Mouse (Mus musculus) bone marrow macrophage, adult 2 months (primary cell): ENCODE results near the gene Ell. TPM values are rescaled to one million over a fixed set of nuclear protein-coding genes. Genes with fewer than 3 reads are reported as not detected.

Experiments used
- H3K27ac ChIP-seq: 2 replicates; pipeline ENCODE4 v1.5.1; 2012; ENCODE audit warnings: low read depth, low read length; ENCODE audit not compliant: insufficient read depth
- H3K4me1 ChIP-seq: 2 replicates; pipeline ENCODE4 v1.6.1; 2012; ENCODE audit warnings: low read length; ENCODE audit not compliant: control insufficient read depth, insufficient read depth
- H3K4me3 ChIP-seq: 2 replicates; pipeline ENCODE4 v1.5.1; 2012; ENCODE audit warnings: mild to moderate bottlenecking, low read length, moderate library complexity; ENCODE audit not compliant: insufficient read depth
- CTCF ChIP-seq: IDR thresholded peaks from 2 replicates; pipeline ENCODE4 v1.5.1; 2012; ENCODE audit warnings: low read depth, mild to moderate bottlenecking, low read length, moderate library complexity
- POLR2A ChIP-seq: IDR thresholded peaks from 2 replicates; pipeline ENCODE4 v1.6.1; 2012; ENCODE audit warnings: mild to moderate bottlenecking, low read depth, low read length, borderline replicate concordance
- polyA plus RNA-seq: library from polyadenylated mRNA; stranded (reverse); fragments of >200 nt; gene quantifications from 2 replicates; pipeline ENCODE4 v1.2.4, GENCODE M21; 2012; ENCODE audit not compliant: missing spikeins, insufficient read depth, insufficient read length

Ell gene
- polyA plus RNA-seq, 1 experiment = 17.1 TPM

DNA sequence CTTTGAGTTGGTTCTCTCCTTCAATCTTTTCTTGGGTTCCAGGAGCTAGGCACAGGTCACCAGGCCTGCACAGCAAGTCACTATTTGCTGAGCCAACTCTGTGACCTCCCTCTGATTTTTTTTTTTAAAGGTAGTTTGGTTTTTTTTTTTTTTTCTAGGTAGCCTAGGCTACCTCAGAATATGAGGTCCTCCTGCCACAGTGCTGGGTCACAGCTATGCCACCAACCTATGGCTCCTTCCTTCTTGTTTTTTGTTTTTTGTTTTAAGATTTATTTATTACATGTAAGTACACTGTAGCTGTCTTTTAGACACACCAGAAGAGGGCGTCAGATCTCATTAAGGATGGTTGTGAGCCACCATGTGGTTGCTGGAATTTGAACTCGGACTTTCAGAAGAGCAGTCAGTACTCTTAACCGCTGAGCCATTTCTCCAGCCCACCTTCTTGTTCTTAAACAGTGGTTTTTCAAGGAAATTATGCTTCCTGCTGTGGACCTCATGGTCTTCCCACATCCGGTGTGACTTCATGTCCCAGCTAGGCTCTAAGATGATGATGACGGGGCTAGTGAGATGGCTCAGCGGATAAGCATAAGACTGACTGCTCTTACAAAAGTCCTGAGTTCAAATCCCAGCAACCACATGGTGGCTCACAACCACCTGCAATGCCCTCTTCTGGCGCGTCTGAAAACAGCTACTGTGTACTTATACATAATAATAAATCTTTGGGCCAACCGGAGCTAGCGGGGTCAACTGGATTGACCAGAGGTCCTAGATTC lies 10.3 kb downstream of the Ell start:
- Histone ChIP-seq H3K27ac (peak overlapping the region; percentile 70), H3K4me1 (peaks cover 91% of the 10 kb centered on the region)
- TF ChIP-seq POLR2A (no peak), CTCF (no peak; the same call in 1 of the 2 replicates)

DNA sequence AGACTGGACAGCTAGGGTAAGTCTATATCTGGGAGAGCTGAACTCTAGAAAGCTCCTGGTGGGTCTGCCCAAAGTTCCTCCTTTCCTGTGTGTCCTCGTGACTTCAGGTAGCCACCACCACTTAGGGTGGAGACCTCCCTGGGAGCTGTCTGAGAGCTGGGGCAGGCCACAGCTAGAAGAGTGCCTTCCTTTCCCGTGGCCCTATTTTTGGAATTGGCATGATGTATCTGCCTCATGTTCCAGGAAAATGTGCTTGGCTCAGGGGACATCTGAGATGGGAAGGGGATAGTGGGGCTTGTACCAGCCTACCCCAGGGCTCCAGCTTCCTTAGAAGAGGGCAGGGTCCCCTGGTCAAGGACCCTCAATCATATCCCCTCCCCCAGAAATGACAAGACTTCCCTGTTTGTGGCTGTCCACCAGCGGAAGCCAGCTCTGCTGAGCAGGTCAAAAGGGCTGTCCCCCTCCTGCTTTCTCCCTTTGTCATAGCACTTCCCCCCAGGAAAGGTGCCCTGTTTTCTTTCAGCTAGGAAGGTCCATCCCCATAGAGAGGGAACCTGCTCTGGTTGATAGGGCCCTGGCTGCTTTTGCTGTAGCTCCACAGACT lies 12.4 kb downstream of the Ell start:
- H3K4me3 ChIP-seq = no peak overlapping the region
- H3K27ac ChIP-seq = peak overlapping the region; percentile 48
- peaks cover 78% of the 10 kb centered on the region for H3K4me1 ChIP-seq
- TF ChIP-seq POLR2A = no peak
- TF ChIP-seq CTCF = no peak

More for the DNA sequence above, 10.3 kb downstream of the Ell start:
- H3K4me3 ChIP-seq = no peak overlapping the region

DNA sequence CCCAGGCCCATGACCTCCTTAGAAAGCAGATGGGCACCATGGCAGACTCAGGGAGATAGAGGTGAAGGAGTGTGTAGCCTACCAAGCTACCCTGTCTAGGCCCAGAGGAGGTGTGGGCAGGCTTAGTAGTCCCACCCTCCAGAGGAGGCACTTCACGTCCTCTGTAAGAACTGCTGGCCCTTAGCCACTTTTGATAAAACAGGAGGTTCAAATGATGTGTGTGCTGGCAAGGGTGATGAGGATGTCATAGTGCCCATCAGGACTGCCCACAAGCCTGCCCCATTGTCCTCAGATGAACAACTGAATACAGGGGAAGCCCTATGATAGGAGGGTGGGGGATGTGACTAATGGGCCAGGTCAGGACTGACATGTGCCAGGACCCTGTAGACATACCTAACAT lies 13.6 kb downstream of the Ell start:
- Histone ChIP-seq H3K4me3 (no peak overlapping the region), H3K4me1 (peaks cover 69% of the 10 kb centered on the region), H3K27ac (no peak overlapping the region)
- TF ChIP-seq POLR2A (no peak), CTCF (no peak)

DNA sequence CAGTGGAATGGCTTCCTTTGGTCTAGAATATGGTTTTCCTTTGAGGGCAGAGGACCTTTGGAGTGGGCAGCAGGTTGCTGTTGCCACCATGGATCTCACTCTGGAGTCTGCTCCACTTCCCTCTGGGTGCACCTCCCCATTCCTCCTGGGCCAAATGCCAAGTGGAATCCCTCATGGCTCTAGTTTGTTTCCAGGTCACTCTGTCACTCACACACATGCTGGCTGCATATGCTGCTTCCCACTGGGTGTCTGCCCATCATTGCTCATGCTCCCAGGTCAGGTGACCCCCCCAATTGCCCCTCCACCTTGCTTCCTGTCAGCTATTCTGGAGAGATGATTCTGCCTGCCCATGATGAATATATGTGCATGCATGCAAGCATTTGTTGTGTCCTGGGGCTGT lies 14.5 kb downstream of the Ell start:
- peak overlapping the region; percentile 22 for H3K27ac ChIP-seq

DNA sequence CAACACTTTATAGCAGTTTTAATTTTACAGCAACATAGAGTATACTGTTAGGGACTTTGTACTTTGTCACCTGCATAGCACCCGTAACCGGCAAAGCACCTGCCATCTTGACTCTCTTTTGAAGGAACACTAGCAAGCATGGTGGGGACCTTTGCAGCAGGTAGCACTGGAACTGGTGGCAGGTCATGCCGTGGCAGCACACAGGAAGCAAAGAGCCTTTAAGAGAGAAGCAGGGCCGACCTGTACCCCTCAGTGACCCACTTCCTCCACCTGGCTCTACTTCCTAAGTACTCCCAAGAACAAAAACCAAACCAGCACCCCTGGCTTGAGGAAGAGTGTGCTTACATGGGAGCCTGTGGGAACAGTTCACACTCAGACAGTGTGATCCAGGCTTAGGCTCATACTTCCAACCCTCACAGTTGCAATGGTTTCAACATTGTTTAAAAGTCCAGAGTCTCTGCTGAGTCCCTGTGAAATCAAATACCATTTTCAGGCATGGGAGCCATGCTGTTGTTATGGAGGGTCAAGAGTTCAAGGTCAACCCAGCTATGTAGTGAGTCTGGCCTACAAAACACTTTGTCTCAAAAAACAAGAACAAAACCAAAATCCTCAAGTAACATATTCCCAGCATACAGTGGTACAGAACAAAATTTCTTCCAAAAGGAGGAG lies 16.0 kb downstream of the Ell start:
- peaks cover 61% of the 10 kb centered on the region for H3K4me1 ChIP-seq
- no peak for TF ChIP-seq POLR2A
- TF ChIP-seq CTCF = no peak
- no peak overlapping the region for H3K27ac ChIP-seq
- no peak overlapping the region for H3K4me3 ChIP-seq

More for the DNA sequence above, 14.5 kb downstream of the Ell start:
- no peak for TF ChIP-seq CTCF
- Histone ChIP-seq H3K4me3 (no peak overlapping the region), H3K4me1 (peaks cover 65% of the 10 kb centered on the region)

DNA sequence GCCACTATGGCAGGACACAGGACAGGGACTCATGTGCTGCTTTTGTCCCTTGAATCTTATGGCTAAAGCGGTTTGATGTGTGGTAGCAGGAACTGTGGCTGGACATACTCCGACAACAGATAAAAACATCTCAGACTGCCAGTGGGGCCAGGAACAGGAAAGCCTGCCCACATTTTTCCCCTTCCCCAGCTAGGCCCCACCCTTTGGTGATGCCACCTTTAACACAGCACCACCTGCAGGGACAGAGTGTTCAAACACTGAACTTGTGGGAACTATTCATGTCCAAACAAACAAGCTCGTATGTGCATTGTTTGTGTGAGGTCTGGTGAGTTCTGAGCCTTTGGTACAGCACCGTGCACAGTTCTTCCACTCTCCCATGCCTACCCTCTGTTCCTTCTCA lies 19.1 kb downstream of the Ell start:
- TF ChIP-seq CTCF (no peak), POLR2A (no peak)
- peaks cover 63% of the 10 kb centered on the region for H3K4me1 ChIP-seq
- H3K4me3 ChIP-seq = no peak overlapping the region
- H3K27ac ChIP-seq = no peak overlapping the region

DNA sequence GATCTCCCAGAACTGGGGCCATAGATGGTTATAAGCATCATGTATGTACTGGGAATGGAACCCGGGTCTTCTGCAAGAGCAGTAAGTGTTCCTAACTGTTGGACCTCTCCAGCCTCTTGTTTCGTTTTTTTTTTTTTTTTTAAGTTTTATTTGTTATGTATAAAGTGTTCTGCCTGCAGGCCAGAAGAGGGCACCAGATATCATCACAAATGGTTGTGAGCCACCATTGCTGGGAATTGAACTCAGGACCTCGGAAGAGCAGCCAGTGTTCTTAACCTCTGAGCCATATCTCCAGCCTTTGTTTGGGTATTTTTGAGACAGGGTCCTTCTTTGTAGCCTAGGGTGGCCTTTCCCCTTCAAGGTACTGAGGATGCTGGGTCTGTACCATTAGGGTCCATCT lies 19.7 kb downstream of the Ell start:
- Histone ChIP-seq H3K27ac (no peak overlapping the region), H3K4me1 (peaks cover 61% of the 10 kb centered on the region), H3K4me3 (no peak overlapping the region)
- no peak; the same call in 1 of the 2 replicates for TF ChIP-seq CTCF
- TF ChIP-seq POLR2A = no peak

DNA sequence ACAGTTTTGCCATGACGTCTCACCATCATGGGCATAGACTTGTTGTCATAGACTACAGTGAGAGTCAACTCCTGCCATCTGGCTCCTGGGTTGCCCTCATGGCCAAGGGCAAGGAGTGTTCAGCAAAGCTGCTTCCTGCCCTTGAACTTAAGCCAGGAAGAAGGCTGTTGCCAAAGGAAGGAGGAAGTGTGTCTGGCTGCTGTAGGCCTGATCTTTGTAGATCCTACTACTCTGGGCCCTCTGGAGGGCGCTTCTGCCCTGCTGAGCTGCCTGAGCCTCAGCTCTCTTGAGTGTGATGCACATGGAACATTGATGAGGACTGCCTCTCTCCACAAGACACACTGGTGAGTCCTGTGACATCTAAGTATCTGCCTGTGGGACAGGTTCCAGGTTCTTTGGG lies 20.8 kb downstream of the Ell start:
- H3K4me3 ChIP-seq = peak overlapping the region; percentile 14; the same call in 1 of the 2 replicates
- H3K27ac ChIP-seq = peak overlapping the region; percentile 80
- H3K4me1 ChIP-seq = peaks cover 62% of the 10 kb centered on the region
- TF ChIP-seq POLR2A (no peak), CTCF (0 out of 2 replicates have a peak, but pooled peaks have one; percentile 25)

DNA sequence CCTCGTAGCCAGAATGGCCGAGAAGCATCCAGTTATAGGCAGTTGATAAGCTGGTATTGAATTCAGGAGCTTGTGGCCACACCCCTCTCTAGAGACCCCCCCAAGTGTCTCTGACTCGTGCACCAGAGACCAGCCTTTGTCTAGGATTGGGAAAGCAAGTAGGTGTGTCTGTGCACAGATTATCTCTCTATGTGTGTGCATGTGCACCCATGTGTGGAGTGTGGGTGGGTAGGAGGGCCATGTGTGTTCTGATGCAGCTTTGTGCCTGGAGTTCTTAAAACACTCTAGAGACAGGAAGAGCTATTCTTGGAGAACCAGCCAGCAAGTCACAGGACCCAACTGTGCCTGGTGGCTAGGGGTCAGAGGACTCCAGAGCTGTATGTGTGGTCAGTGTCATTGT lies 21.3 kb downstream of the Ell start:
- Histone ChIP-seq H3K27ac (peak overlapping the region; percentile 80), H3K4me1 (peaks cover 63% of the 10 kb centered on the region), H3K4me3 (peak overlapping the region; percentile 14)
- TF ChIP-seq POLR2A = no peak
- no peak for TF ChIP-seq CTCF

DNA sequence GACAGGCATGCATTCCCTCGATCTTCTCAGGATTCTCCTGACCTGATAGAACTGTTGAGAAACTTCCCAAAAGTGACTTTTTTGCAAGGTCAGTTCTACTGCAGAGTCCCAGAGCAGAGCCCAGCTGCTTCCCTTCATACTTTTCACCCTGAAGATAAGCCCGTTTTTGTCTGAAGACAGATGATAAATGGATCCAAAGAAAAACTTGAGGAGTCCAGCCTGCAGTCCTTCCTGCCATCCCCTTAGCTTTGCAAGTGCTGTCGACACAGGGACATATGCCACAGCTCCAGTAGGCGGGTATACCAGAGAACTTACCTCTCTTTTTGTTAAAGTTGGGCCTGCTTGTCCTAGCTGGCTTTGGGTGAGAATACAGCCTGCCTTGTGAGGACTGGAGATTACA lies 22.1 kb downstream of the Ell start:
- Histone ChIP-seq H3K4me3 (no peak overlapping the region), H3K27ac (peak overlapping the region; percentile 80), H3K4me1 (peaks cover 65% of the 10 kb centered on the region)
- TF ChIP-seq CTCF = no peak
- no peak for TF ChIP-seq POLR2A
